8 mouse cellular contexts compared by ENCODE assay signal in the genomic region with DNA sequence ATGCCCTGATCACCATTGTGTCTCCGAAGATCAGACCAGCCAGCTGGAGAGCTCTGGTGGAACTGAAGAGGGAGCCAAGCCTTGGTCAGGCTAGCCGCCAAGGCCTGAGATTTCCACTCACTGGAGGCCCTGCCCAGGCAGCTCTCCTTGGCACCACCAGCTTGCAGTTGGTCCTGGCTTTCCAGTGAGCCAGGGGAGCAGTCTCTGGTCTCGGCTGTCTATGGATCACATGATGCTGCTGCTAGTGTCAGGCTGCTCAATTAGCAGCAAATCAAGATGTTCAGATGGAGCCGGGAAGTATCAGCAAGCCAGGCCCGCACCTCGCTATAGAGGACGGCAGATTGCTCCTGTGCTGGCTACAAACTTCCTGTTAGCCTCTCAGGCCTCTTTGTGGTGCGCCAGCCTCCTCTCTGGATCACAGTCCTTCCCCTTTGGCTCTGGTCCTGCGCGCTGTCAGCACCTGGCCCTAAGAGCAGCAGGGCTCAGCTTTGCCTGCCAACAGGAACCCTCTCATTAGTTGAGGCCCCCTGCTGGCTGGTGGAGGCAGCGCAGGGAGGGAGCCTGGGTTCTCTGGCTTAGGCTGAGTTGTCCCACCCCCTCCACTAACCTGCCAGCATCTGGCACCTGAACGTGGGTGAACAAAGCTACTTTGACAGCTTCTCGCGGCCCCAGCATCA.
DNase-seq lines count a peak whose midpoint lies in the region; ATAC-seq and TF ChIP-seq lines count a peak whose summit lies in the region.

No protein-coding gene starts in this region.

- peak overlapping the region; percentile 39; the same call in 1 of the 2 replicates for H3K4me3 ChIP-seq in heart, embryonic 10.5 days
- no peak overlapping the region for H3K4me3 ChIP-seq in kidney, embryonic 14.5 days (ENCODE audit: low read length)
- H3K4me3 ChIP-seq in limb, embryonic 14.5 days (replicated peaks; ENCODE audit: low read length) = no peak overlapping the region

- WGBS in heart, embryonic 10.5 days = 26% methylated on average over 14 of the region's 14 CpGs
- WGBS in kidney, embryonic 14.5 days = 27% methylated on average over 14 of the region's 14 CpGs
- 21% methylated on average over 14 of the region's 14 CpGs for WGBS in limb, embryonic 14.5 days

- ATAC-seq in kidney, embryonic 14.5 days (ENCODE audit: low FRiP score, low TSS enrichment) = peak; percentile 69; the same call in 1 of the 2 replicates
- peak; percentile 70 for ATAC-seq in limb, embryonic 14.5 days (ENCODE audit: low FRiP score, low read depth)

- H3K27ac ChIP-seq in heart, embryonic 10.5 days = peak overlapping the region; percentile 69; the same call in 1 of the 2 replicates
- H3K27ac ChIP-seq in kidney, embryonic 14.5 days (ENCODE audit: low read depth, low read length) = no peak overlapping the region
- no peak overlapping the region for H3K27ac ChIP-seq in limb, embryonic 14.5 days (replicated peaks; ENCODE audit: low read depth, low read length)

- H3K36me3 ChIP-seq in heart, embryonic 10.5 days = no peaks in the 10 kb centered on the region
- no peaks in the 10 kb centered on the region for H3K36me3 ChIP-seq in kidney, embryonic 14.5 days (ENCODE audit: control insufficient read depth, insufficient read depth, low read length)
- no peaks in the 10 kb centered on the region for H3K36me3 ChIP-seq in limb, embryonic 14.5 days (ENCODE audit: control insufficient read depth, insufficient read depth, low read length)

- no peaks in the 10 kb centered on the region for H3K9me3 ChIP-seq in heart, embryonic 10.5 days
- H3K9me3 ChIP-seq in kidney, embryonic 14.5 days (ENCODE audit: control insufficient read depth, low read length) = no peaks in the 10 kb centered on the region
- H3K9me3 ChIP-seq in limb, embryonic 14.5 days (ENCODE audit: control insufficient read depth, low read length) = no peaks in the 10 kb centered on the region

- TF ChIP-seq POLR2A in limb, embryonic 14.5 days (IDR thresholded peaks at IDR 0.05; ENCODE audit: borderline replicate concordance, extremely low read depth, insufficient read depth, insufficient read length) = no peak

- H3K4me2 ChIP-seq in kidney, embryonic 14.5 days (replicated peaks; ENCODE audit: low read depth, low read length) = no peak overlapping the region; the same call in 1 of the 2 replicates
- H3K4me2 ChIP-seq in limb, embryonic 14.5 days (replicated peaks; ENCODE audit: low read depth, low read length, severe bottlenecking) = peak overlapping the region; percentile 31

- H3K27me3 ChIP-seq in heart, embryonic 10.5 days (ENCODE audit: insufficient read depth, poor library complexity, severe bottlenecking) = no peaks in the 10 kb centered on the region; the same call in none of the 2 replicates
- H3K27me3 ChIP-seq in kidney, embryonic 14.5 days (ENCODE audit: control insufficient read depth, insufficient read depth, low read length) = no peaks in the 10 kb centered on the region
- H3K27me3 ChIP-seq in limb, embryonic 14.5 days (ENCODE audit: control insufficient read depth, insufficient read depth, low read length) = no peaks in the 10 kb centered on the region

- peaks cover 6% of the 10 kb centered on the region; the same call in 1 of the 2 replicates for H3K4me1 ChIP-seq in heart, embryonic 10.5 days
- no peaks in the 10 kb centered on the region for H3K4me1 ChIP-seq in kidney, embryonic 14.5 days (ENCODE audit: control insufficient read depth, insufficient read depth, low read length)
- H3K4me1 ChIP-seq in limb, embryonic 14.5 days (ENCODE audit: control insufficient read depth, insufficient read depth, low read length) = peaks cover 9% of the 10 kb centered on the region

- DNase-seq in 3T3-L1 (ENCODE audit: low read depth, low spot score) = peak; percentile 56
- peak; percentile 55 for DNase-seq in brain, embryonic 18.5 days (ENCODE audit: low read depth, low spot score)
- DNase-seq in fibroblast of lung, adult 2 months (ENCODE audit: low read depth) = peak; percentile 75
- DNase-seq in heart, embryonic 10.5 days (ENCODE audit: low spot score) = peak; percentile 93
- peak; percentile 85 for DNase-seq in limb, embryonic 14.5 days (ENCODE audit: low spot score)
- DNase-seq in neural tube, embryonic 10.5 days (ENCODE audit: extremely low spot score, low spot score) = peak; percentile 84
- DNase-seq in thymus, postnatal 0 days (ENCODE audit: low spot score) = peak; percentile 15

- no peak overlapping the region for H3K9ac ChIP-seq in kidney, embryonic 14.5 days (ENCODE audit: low read depth, low read length)
- H3K9ac ChIP-seq in limb, embryonic 14.5 days (ENCODE audit: low read depth, low read length, severe bottlenecking) = no peak overlapping the region

Comparison
In these comparisons a context has a peak if more than half of its experiments do, and no peak if none do; other contexts are left out.
1. DNase-seq: peak in every context shown above with its lines; median percentile 93 in heart, embryonic 10.5 days; 85 in limb, embryonic 14.5 days; 84 in neural tube, embryonic 10.5 days; 75 in fibroblast of lung, adult 2 months; 56 in 3T3-L1; 55 in brain, embryonic 18.5 days; 15 in thymus, postnatal 0 days.